Mouse (Mus musculus) kidney, adult 9 months (tissue): ENCODE measurements around the gene Spib.
A peak's percentile ranks its signal among the peaks of the same experiment; 100 is the strongest.

Experiments
- DNase-seq: peaks from one replicate; pipeline ENCODE4 v3.0.0; 2022

Gene Spib

DNA sequence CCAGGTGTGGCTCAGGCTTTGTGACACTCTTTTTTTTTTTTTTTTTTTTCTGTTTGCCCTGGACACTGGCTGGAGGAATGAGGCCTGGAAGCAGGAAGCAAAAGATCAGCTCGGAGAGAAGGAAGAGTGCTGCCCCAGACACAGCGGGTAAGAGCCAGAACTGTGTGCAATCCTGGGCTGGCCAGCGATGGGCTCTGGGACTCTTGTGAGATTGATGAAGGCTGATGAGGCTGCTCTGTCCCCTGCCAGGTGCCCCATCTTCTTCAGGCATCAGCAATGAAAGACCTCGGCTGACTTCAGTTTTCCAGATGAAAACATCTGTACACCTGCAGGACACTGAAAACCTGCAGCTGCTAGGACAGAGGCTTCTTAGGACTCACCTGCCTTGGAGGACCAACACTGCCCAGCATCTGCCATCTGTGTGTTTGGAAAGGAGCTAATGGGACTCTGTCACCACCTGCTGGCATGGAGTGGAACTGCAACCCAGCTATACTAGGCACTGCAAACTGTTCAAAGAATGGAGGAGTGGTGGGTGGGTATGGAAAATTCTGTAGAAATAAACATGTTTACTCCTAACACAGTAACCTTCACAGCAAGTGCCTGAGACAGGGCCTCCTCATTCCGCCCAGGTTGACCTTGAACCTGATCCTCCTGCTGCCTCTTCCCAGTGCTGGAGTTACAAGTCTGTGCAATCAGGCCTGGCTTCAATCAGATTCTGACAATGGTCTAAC lies 46.9 kb downstream of the Spib start:
- DNase-seq, result peak; percentile 76

DNA sequence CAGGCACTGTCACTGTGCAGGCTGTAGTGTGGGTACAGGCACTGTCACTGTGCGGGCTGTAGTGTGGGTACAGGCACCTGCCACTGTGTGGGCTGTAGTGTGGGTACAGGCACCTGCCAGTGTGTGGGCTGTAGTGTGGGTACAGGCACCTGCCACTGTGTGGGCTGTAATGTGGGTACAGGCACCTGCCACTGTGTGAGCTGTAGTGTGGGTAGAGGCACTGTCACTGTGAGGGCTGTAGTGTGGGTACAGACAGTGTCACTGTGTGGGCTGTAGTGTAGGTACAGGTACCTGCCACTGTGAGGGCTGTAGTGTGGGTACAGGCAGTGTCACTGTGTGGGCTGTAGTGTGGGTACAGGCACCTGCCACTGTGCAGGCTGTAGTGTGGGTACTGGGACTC lies 47.8 kb downstream of the Spib start:
- DNase-seq, result no peak

DNA sequence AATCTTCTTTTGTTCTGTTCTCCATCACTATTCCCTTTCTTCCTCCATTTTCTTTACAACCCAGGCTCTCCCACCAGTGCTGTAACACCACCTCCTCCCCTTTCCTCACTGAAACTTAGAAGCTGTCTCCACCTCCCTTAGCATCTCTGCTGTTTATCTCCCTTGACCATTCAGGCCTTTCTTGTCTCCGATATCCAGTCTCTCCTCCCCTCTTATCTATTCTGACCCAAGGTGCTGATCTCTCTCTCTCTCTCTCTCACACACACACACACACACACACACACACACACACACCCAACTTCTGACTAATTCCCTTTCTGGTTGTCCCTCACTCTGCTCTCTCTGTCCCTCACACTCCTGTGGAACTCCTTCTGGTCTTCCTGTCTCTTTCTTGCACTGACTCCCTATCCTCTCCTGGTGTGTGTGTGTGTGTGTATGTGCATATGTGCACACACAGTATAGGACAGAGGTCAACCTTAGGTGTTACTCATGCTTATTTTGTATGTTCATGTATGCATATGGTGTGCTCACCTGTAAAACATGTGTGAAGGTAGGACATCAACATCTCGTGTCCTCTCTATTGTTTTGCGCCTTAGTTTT lies 48.9 kb downstream of the Spib start:
- no peak for DNase-seq
